Mouse (Mus musculus) heart, embryonic 12.5 days (tissue): ENCODE measurements around the gene Luc7l3. TPM values are rescaled to one million over a fixed set of nuclear protein-coding genes. Genes with fewer than 3 reads are reported as not detected.

ENCODE experiments used
- ATAC-seq: fragments of 200-750 bp; cut with Nextera tagmentation; 2 replicates; pipeline ENCODE4 v1.8.0; 2017; ENCODE audit warnings: moderate TSS enrichment, moderate library complexity; ENCODE audit not compliant: insufficient number of reproducible peaks, low FRiP score
- H3K27ac ChIP-seq: fragments of 300-500 bp; sonication (generic); 2 replicates; pipeline ENCODE4 v1.5.1; 2016; ENCODE audit warnings: mild to moderate bottlenecking, moderate library complexity; ENCODE audit not compliant: poor library complexity, severe bottlenecking
- H3K27me3 ChIP-seq: fragments of 300-500 bp; sonication (generic); replicated peaks from 2 replicates; pipeline ENCODE4 v1.6.1; 2016; ENCODE audit warnings: mild to moderate bottlenecking, moderate library complexity
- H3K36me3 ChIP-seq: fragments of 300-500 bp; sonication (generic); 2 replicates; pipeline ENCODE4 v1.6.1; 2016; ENCODE audit warnings: mild to moderate bottlenecking, moderate library complexity
- H3K4me1 ChIP-seq: fragments of 300-500 bp; sonication (generic); replicated peaks from 2 replicates; pipeline ENCODE4 v1.6.1; 2016; ENCODE audit warnings: mild to moderate bottlenecking
- H3K4me2 ChIP-seq: fragments of 300-500 bp; sonication (generic); 2 replicates; pipeline ENCODE4 v1.6.1; 2016; ENCODE audit warnings: mild to moderate bottlenecking, moderate library complexity
- H3K4me3 ChIP-seq: fragments of 300-500 bp; sonication (generic); 2 replicates; pipeline ENCODE4 v1.5.1; 2016; ENCODE audit warnings: mild to moderate bottlenecking
- H3K9ac ChIP-seq: fragments of 300-500 bp; sonication (generic); 2 replicates; pipeline ENCODE4 v1.6.1; 2016; ENCODE audit warnings: mild to moderate bottlenecking, moderate library complexity
- H3K9me3 ChIP-seq: fragments of 300-500 bp; sonication (generic); replicated peaks from 2 replicates; pipeline ENCODE4 v1.6.1; 2016; ENCODE audit warnings: mild to moderate bottlenecking, moderate library complexity
- WGBS: fragments of 180-500 bp; shearing (Covaris S2); methylation state at CpG from one replicate; pipeline ENCODE4 v1.1.7; 2016; 5-methylcytosine and 5-hydroxymethylcytosine counted together
- polyA plus RNA-seq: library from polyadenylated mRNA; unstranded; fragments of >200 nt; fragmentation: Nextera tagmentation; extraction: Ambion mirVana; gene quantifications from 2 replicates; pipeline ENCODE4 v1.2.1, GENCODE M21; 2016

The Luc7l3 gene
- polyA plus RNA-seq, 1 experiment from 2014 or later, result 82.0 TPM

- no peak for ATAC-seq
- H3K27ac ChIP-seq, result no peak overlapping the region
- no peaks in the 10 kb centered on the region for H3K27me3 ChIP-seq
- peaks cover 17% of the 10 kb centered on the region for H3K4me1 ChIP-seq
- no peak overlapping the region for H3K4me2 ChIP-seq
- H3K4me3 ChIP-seq, result no peak overlapping the region
- no peaks in the 10 kb centered on the region for H3K9me3 ChIP-seq
- peaks cover 65% of the 10 kb centered on the region for H3K36me3 ChIP-seq
- no peak overlapping the region for H3K9ac ChIP-seq
Observed at GRCm38 (mm10) chr11:94336551-94336950, 14.8 kb upstream of the Luc7l3 start.

GRCm38 (mm10) chr11:94334386-94334968 is 12.7 kb upstream of the Luc7l3 start:
- no peaks in the 10 kb centered on the region for H3K27me3 ChIP-seq
- no peak overlapping the region for H3K9ac ChIP-seq
- no peak overlapping the region for H3K4me2 ChIP-seq
- H3K27ac ChIP-seq, result no peak overlapping the region
- H3K36me3 ChIP-seq, result peaks cover 53% of the 10 kb centered on the region
- WGBS, result 75% methylated on average over 8 of the region's 8 CpGs
- no peak overlapping the region for H3K4me3 ChIP-seq
- H3K4me1 ChIP-seq, result peaks cover 28% of the 10 kb centered on the region
- peak; percentile 91 for ATAC-seq
- H3K9me3 ChIP-seq, result no peaks in the 10 kb centered on the region

DNA sequence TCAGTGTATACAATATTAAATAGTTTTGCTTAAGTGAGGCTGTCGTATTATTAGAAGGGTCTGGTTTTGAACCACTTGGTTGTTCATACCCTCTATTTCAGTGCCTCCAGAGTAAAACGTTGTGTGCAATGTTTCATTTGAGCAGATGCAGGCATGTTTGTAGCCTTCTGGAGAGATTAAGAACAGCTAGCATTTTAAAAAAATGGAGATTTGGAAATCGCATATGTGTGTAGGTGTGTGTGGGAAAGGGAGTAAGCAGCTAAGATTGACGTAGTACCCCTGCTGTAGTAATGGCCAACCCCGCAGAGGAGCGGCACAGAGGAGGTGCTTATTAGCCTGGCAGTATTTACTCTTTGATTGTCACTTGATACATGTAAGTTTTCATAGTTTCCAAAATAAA is 10.9 kb upstream of the Luc7l3 start:
- no peaks in the 10 kb centered on the region for H3K27me3 ChIP-seq
- no peak overlapping the region for H3K4me2 ChIP-seq
- WGBS, result 91% methylated on average over 6 of the region's 6 CpGs
- H3K4me1 ChIP-seq, result peaks cover 31% of the 10 kb centered on the region
- no peak overlapping the region for H3K27ac ChIP-seq
- ATAC-seq, result no peak
- H3K9me3 ChIP-seq, result no peaks in the 10 kb centered on the region
- H3K36me3 ChIP-seq, result peaks cover 36% of the 10 kb centered on the region
- H3K4me3 ChIP-seq, result no peak overlapping the region
- H3K9ac ChIP-seq, result no peak overlapping the region

- no peak for ATAC-seq
- Histone ChIP-seq H3K4me2 (peak overlapping the region; percentile 13; the same call in 1 of the 2 replicates), H3K4me3 (no peak overlapping the region), H3K4me1 (peaks cover 37% of the 10 kb centered on the region), H3K36me3 (peaks cover 18% of the 10 kb centered on the region), H3K27me3 (no peaks in the 10 kb centered on the region), H3K27ac (no peak overlapping the region), H3K9ac (peak overlapping the region; percentile 45; the same call in 1 of the 2 replicates), H3K9me3 (no peaks in the 10 kb centered on the region)
- WGBS, result 92% methylated on average over 3 of the region's 3 CpGs
Observed at GRCm38 (mm10) chr11:94330211-94330610, 8.4 kb upstream of the Luc7l3 start.

- peaks cover 34% of the 10 kb centered on the region for H3K4me1 ChIP-seq
- H3K9ac ChIP-seq, result no peak overlapping the region
- WGBS, result 46% methylated on average over 4 of the region's 4 CpGs
- no peak overlapping the region for H3K4me3 ChIP-seq
- no peaks in the 10 kb centered on the region for H3K9me3 ChIP-seq
- H3K36me3 ChIP-seq, result peaks cover 12% of the 10 kb centered on the region
- H3K4me2 ChIP-seq, result peak overlapping the region; percentile 70; the same call in 1 of the 2 replicates
- no peaks in the 10 kb centered on the region for H3K27me3 ChIP-seq
- H3K27ac ChIP-seq, result no peak overlapping the region
- no peak for ATAC-seq
Observed at GRCm38 (mm10) chr11:94329270-94329891, 7.6 kb upstream of the Luc7l3 start.

- ATAC-seq, result no peak
- Histone ChIP-seq H3K4me3 (peak overlapping the region; percentile 96), H3K4me2 (peak overlapping the region; percentile 70), H3K4me1 (peaks cover 29% of the 10 kb centered on the region), H3K27ac (peak overlapping the region; percentile 100), H3K9ac (peak overlapping the region; percentile 98), H3K9me3 (no peaks in the 10 kb centered on the region), H3K36me3 (peaks cover 10% of the 10 kb centered on the region), H3K27me3 (no peaks in the 10 kb centered on the region)
- WGBS, result 3% methylated on average over 10 of the region's 10 CpGs
Observed at GRCm38 (mm10) chr11:94328644-94329025, 6.8 kb upstream of the Luc7l3 start.

DNA sequence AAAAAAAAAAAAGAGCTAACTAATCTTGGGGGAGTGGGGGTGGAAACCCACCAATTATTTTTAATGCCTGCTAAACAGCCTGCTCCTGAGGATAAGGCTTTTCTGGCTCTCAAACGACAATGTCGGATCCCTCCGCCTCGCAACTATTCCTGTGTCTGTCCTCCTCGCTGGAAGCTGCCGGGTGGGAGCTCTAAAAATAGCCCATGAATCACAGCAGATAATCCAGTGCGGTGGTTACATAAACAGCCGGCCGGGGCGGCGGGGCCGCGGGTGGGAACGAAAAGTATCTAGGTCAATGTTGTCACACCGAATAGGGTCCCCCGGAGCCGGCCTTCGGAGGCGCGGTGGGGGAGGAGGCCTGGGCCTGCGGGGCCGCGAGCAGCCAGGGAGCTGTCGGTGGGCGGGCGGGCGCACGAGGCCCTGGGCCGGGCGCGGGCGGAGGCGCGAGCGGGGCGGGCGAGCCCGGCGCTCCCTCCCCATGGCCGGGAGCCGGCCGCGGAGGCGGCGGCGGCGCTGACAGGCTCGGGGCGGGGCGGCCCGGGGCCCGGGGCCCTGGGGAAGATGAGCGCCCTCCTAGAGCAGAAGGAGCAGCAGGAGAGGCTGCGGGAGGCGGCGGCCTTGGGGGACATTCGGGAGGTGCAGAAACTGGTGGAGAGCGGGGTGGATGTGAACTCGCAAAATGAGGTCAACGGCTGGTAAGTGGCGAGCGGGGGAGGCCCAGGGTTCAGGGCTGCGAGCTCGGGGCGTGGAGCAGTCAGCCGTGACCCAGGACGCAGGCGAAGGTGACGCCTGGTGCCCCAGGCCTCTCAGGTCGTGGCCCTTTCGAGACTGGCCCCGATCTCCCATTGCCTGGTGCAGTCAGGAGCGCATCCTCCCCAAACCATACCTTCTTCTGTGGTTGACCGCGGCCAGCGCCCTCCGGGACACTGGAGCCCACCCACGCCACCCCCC is 6.2 kb upstream of the Luc7l3 start, which contains the start of gene Ankrd40:
Ankrd40 (plus strand) TSS at position 309 of the 951 bp plus-strand sequence.
- Histone ChIP-seq H3K4me1 (peaks cover 28% of the 10 kb centered on the region), H3K27ac (peak within 1 kb of the TSS; percentile 100), H3K36me3 (peaks cover 10% of the 10 kb centered on the region), H3K9ac (peak within 1 kb of the TSS; percentile 98), H3K27me3 (no peaks in the 10 kb centered on the region), H3K9me3 (no peaks in the 10 kb centered on the region), H3K4me3 (peak within 1 kb of the TSS; percentile 96), H3K4me2 (peak within 1 kb of the TSS; percentile 71)
- ATAC-seq, result peak; percentile 90
- under 1% methylated on average over 48 of the region's 78 CpGs for WGBS

GRCm38 (mm10) chr11:94326961-94327411 is 5.2 kb upstream of the Luc7l3 start:
- peak overlapping the region; percentile 27 for H3K4me3 ChIP-seq
- peak overlapping the region; percentile 69 for H3K9ac ChIP-seq
- no peaks in the 10 kb centered on the region for H3K27me3 ChIP-seq
- peaks cover 29% of the 10 kb centered on the region for H3K4me1 ChIP-seq
- peaks cover 8% of the 10 kb centered on the region for H3K36me3 ChIP-seq
- ATAC-seq, result no peak; the same call in 1 of the 2 replicates
- peak overlapping the region; percentile 71 for H3K4me2 ChIP-seq
- 4% methylated on average over 10 of the region's 10 CpGs for WGBS
- H3K9me3 ChIP-seq, result no peaks in the 10 kb centered on the region
- H3K27ac ChIP-seq, result peak overlapping the region; percentile 100

DNA sequence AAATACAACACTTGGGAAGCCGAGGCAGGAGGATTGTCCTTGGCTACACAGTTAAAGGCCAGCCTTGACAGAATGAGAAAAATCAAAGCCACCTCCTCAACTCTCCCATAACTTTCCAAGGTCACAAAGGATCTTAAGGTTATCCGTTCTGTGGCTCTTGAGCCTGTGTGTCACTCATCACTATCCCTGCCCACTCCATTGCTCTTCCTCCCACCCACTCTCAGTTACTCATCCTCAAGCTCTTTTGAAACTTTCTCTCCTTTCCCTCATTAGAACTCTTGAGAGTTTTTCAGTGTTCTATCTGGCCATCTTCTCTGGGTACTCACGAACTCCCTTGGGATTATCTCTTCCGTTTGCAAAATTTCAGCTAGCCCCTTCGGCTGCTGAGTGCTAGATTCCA is 2.8 kb upstream of the Luc7l3 start:
- Histone ChIP-seq H3K9me3 (no peaks in the 10 kb centered on the region), H3K9ac (no peak overlapping the region), H3K27me3 (no peaks in the 10 kb centered on the region), H3K27ac (no peak overlapping the region), H3K36me3 (no peaks in the 10 kb centered on the region), H3K4me2 (no peak overlapping the region), H3K4me1 (peaks cover 26% of the 10 kb centered on the region), H3K4me3 (no peak overlapping the region)
- ATAC-seq, result no peak
- WGBS, result 63% methylated on average over 5 of the region's 5 CpGs

- WGBS, result 84% methylated on average over 5 of the region's 5 CpGs
- no peak overlapping the region for H3K4me2 ChIP-seq
- H3K27me3 ChIP-seq, result no peaks in the 10 kb centered on the region
- H3K9ac ChIP-seq, result no peak overlapping the region
- no peak overlapping the region for H3K4me3 ChIP-seq
- ATAC-seq, result no peak
- no peak overlapping the region for H3K27ac ChIP-seq
- peaks cover 8% of the 10 kb centered on the region; the same call in 1 of the 2 replicates for H3K36me3 ChIP-seq
- no peaks in the 10 kb centered on the region for H3K9me3 ChIP-seq
- peaks cover 31% of the 10 kb centered on the region for H3K4me1 ChIP-seq
Observed at GRCm38 (mm10) chr11:94323271-94323925, 1.6 kb upstream of the Luc7l3 start.
